Mouse (Mus musculus): ENCODE measurements around the gene Mrpl57. TPM values are rescaled to one million over a fixed set of nuclear protein-coding genes. Genes with fewer than 3 reads are reported as not detected.

The Mrpl57 gene
- polyA plus RNA-seq, 1 experiment from 2014 or later = 135 TPM

GRCm38 (mm10) chr14:57861987-57862412 is 36.0 kb downstream of the Mrpl57 start:
- H3K4me1 ChIP-seq (replicated peaks) = no peaks in the 10 kb centered on the region
- H3K27me3 ChIP-seq = no peaks in the 10 kb centered on the region
- H3K9me3 ChIP-seq = no peaks in the 10 kb centered on the region
- H3K9ac ChIP-seq (replicated peaks) = no peak overlapping the region
- H3K4me3 ChIP-seq (replicated peaks) = no peak overlapping the region
- H3K36me3 ChIP-seq = peaks cover 87% of the 10 kb centered on the region
- H3K4me2 ChIP-seq = no peak overlapping the region
- ATAC-seq (ENCODE audit: insufficient number of reproducible peaks, insufficient read depth, low FRiP score, low TSS enrichment, low read depth) = no peak
- 87% methylated on average over 4 of the region's 4 CpGs for WGBS
- no peak overlapping the region for H3K27ac ChIP-seq

GRCm38 (mm10) chr14:57863129-57863528 is 37.1 kb downstream of the Mrpl57 start:
- Histone ChIP-seq H3K9ac (replicated peaks) (no peak overlapping the region), H3K9me3 (no peaks in the 10 kb centered on the region), H3K36me3 (peaks cover 83% of the 10 kb centered on the region), H3K27ac (no peak overlapping the region), H3K4me3 (replicated peaks) (no peak overlapping the region), H3K27me3 (no peaks in the 10 kb centered on the region), H3K4me1 (replicated peaks) (no peaks in the 10 kb centered on the region), H3K4me2 (no peak overlapping the region)
- ATAC-seq (ENCODE audit: insufficient number of reproducible peaks, insufficient read depth, low FRiP score, low TSS enrichment, low read depth) = no peak
- WGBS = 72% methylated on average over 2 of the region's 2 CpGs

- H3K4me1 ChIP-seq (replicated peaks) = no peaks in the 10 kb centered on the region
- H3K27me3 ChIP-seq = no peaks in the 10 kb centered on the region
- peaks cover 79% of the 10 kb centered on the region for H3K36me3 ChIP-seq
- H3K4me3 ChIP-seq (replicated peaks) = no peak overlapping the region
- H3K9me3 ChIP-seq = no peaks in the 10 kb centered on the region
- H3K27ac ChIP-seq = no peak overlapping the region
- no peak overlapping the region for H3K4me2 ChIP-seq
- H3K9ac ChIP-seq (replicated peaks) = no peak overlapping the region
- ATAC-seq (ENCODE audit: insufficient number of reproducible peaks, insufficient read depth, low FRiP score, low TSS enrichment, low read depth) = no peak
- 92% methylated on average over 3 of the region's 3 CpGs for WGBS
Observed at GRCm38 (mm10) chr14:57865256-57865655, 39.2 kb downstream of the Mrpl57 start.

- H3K27me3 ChIP-seq = no peaks in the 10 kb centered on the region
- no peak for ATAC-seq (ENCODE audit: insufficient number of reproducible peaks, insufficient read depth, low FRiP score, low TSS enrichment, low read depth)
- H3K4me2 ChIP-seq = no peak overlapping the region
- no peak overlapping the region for H3K9ac ChIP-seq (replicated peaks)
- no peaks in the 10 kb centered on the region for H3K9me3 ChIP-seq
- H3K36me3 ChIP-seq = peaks cover 69% of the 10 kb centered on the region
- no peaks in the 10 kb centered on the region for H3K4me1 ChIP-seq (replicated peaks)
- 92% methylated on average over 3 of the region's 3 CpGs for WGBS
- H3K27ac ChIP-seq = no peak overlapping the region
- no peak overlapping the region for H3K4me3 ChIP-seq (replicated peaks)
Observed at GRCm38 (mm10) chr14:57866676-57867276, 40.7 kb downstream of the Mrpl57 start.

- no peak overlapping the region for H3K9ac ChIP-seq (replicated peaks)
Observed at GRCm38 (mm10) chr14:57877921-57878320, 51.9 kb downstream of the Mrpl57 start.

More at GRCm38 (mm10) chr14:57877921-57878320, 51.9 kb downstream of the Mrpl57 start:
- no peak for ATAC-seq (ENCODE audit: insufficient number of reproducible peaks, insufficient read depth, low FRiP score, low TSS enrichment, low read depth)
- 94% methylated on average over 9 of the region's 9 CpGs for WGBS
- Histone ChIP-seq H3K27me3 (no peaks in the 10 kb centered on the region), H3K4me3 (replicated peaks) (no peak overlapping the region), H3K36me3 (peaks cover 17% of the 10 kb centered on the region; the same call in 1 of the 2 replicates), H3K27ac (no peak overlapping the region), H3K9me3 (no peaks in the 10 kb centered on the region), H3K4me2 (no peak overlapping the region), H3K4me1 (replicated peaks) (0 out of 2 replicates have a peak, but pooled peaks cover 3% of the 10 kb centered on the region)

Small RNA genes within 50 kb of the gene (microRNA-seq; reads per million reads assigned to microRNA genes)
- gene Mir3077 = not detected

Other genes starting within 250 kb of the Mrpl57 start
- 30.7 and 33.6 TPM in 2 replicates for gene Xpo4, start 160.8 kb upstream of the Mrpl57 start, polyA plus RNA-seq (2016; fragmentation: Nextera tagmentation; extraction: Ambion mirVana)
- not detected in 2 replicates for gene Gm49361, start 80.1 kb upstream of the Mrpl57 start, polyA plus RNA-seq (2016; fragmentation: Nextera tagmentation; extraction: Ambion mirVana)
- gene Lats2, start 67.8 kb upstream of the Mrpl57 start, polyA plus RNA-seq (2016; fragmentation: Nextera tagmentation; extraction: Ambion mirVana) = 29.6 and 30.6 TPM in 2 replicates
- 26.0 and 27.8 TPM in 2 replicates for gene Sap18, start 28.1 kb upstream of the Mrpl57 start, polyA plus RNA-seq (2016; fragmentation: Nextera tagmentation; extraction: Ambion mirVana)
- 56.7 and 57.3 TPM in 2 replicates for gene Ska3, start within 50 bp of the Mrpl57 start, polyA plus RNA-seq (2016; fragmentation: Nextera tagmentation; extraction: Ambion mirVana)
- 78.4 and 81.2 TPM in 2 replicates for gene Zdhhc20, start 64.0 kb downstream of the Mrpl57 start, polyA plus RNA-seq (2016; fragmentation: Nextera tagmentation; extraction: Ambion mirVana)
- 98.2 and 99.0 TPM in 2 replicates for gene Micu2, start 173.0 kb downstream of the Mrpl57 start, polyA plus RNA-seq (2016; fragmentation: Nextera tagmentation; extraction: Ambion mirVana)
- 12.4 and 14.7 TPM in 2 replicates for gene Fgf9, start 244.3 kb downstream of the Mrpl57 start, polyA plus RNA-seq (2016; fragmentation: Nextera tagmentation; extraction: Ambion mirVana)